Mouse (Mus musculus) skeletal muscle tissue, adult 2 months (tissue): ENCODE results near the gene Cntf.

ENCODE experiments used
- DNase-seq: peaks from one replicate; pipeline ENCODE4 v3.0.0-alpha.2; 2012; ENCODE audit warnings: low read depth, low spot score

Gene Cntf

GRCm38 (mm10) chr19:12765308-12765707 lies at the start of gene Cntf:
TSS of gene Cntf (minus strand) at chr19:12765632.
- DNase-seq = no peak

- DNase-seq = no peak
Observed at GRCm38 (mm10) chr19:12813883-12814282, 48.5 kb upstream of the Cntf start.

- no peak for DNase-seq
Observed at GRCm38 (mm10) chr19:12812644-12813364, 47.4 kb upstream of the Cntf start.

GRCm38 (mm10) chr19:12806214-12806613 lies 40.8 kb upstream of the Cntf start:
- no peak for DNase-seq

GRCm38 (mm10) chr19:12805730-12806129 lies 40.3 kb upstream of the Cntf start:
- no peak for DNase-seq

- DNase-seq = no peak
Observed at GRCm38 (mm10) chr19:12804237-12804636, 38.8 kb upstream of the Cntf start.

- DNase-seq = no peak
Observed at GRCm38 (mm10) chr19:12802830-12803229, 37.4 kb upstream of the Cntf start.

- no peak for DNase-seq
Observed at GRCm38 (mm10) chr19:12801046-12801445, 35.6 kb upstream of the Cntf start.

GRCm38 (mm10) chr19:12800621-12801020 lies 35.2 kb upstream of the Cntf start:
- DNase-seq = no peak

GRCm38 (mm10) chr19:12799081-12799480 lies 33.6 kb upstream of the Cntf start:
- no peak for DNase-seq

GRCm38 (mm10) chr19:12798404-12798803 lies 33.0 kb upstream of the Cntf start:
- peak; percentile 16 for DNase-seq

GRCm38 (mm10) chr19:12797071-12797470 lies 31.6 kb upstream of the Cntf start:
- peak; percentile 26 for DNase-seq

GRCm38 (mm10) chr19:12796328-12796931 lies 31.0 kb upstream of the Cntf start:
- DNase-seq = peak; percentile 66

GRCm38 (mm10) chr19:12795511-12796327 lies 30.3 kb upstream of the Cntf start, which contains the start of the genes Zfp91 and Lpxn:
TSS of gene Zfp91 (minus strand) at chr19:12796126.
TSS of gene Lpxn (plus strand) at chr19:12796193.
- peak; percentile 99 for DNase-seq

- DNase-seq = no peak
Observed at GRCm38 (mm10) chr19:12795110-12795509, 29.7 kb upstream of the Cntf start.

- DNase-seq = peak; percentile 94
Observed at GRCm38 (mm10) chr19:12794056-12795044, 28.9 kb upstream of the Cntf start.

GRCm38 (mm10) chr19:12792374-12792773 lies 26.9 kb upstream of the Cntf start:
- DNase-seq = no peak

GRCm38 (mm10) chr19:12787721-12788120 lies 22.3 kb upstream of the Cntf start:
- no peak for DNase-seq

- DNase-seq = no peak
Observed at GRCm38 (mm10) chr19:12786803-12787395, 21.5 kb upstream of the Cntf start.

GRCm38 (mm10) chr19:12780437-12780836 lies 15.0 kb upstream of the Cntf start:
- DNase-seq = no peak

GRCm38 (mm10) chr19:12770888-12771287 lies 5.5 kb upstream of the Cntf start:
- DNase-seq = peak; percentile 36
